Mouse (Mus musculus): Measurements from ENCODE around the gene Ndufs3.

Gene Ndufs3

GRCm38 (mm10) chr2:90904076-90904855 lies at the start of gene Ndufs3, which contains the start of gene Kbtbd4:
TSS of gene Ndufs3 (minus strand) at chr2:90904827.
TSS of gene Kbtbd4 (plus strand) at chr2:90904740.
- DNase-seq: peak; percentile 83

GRCm38 (mm10) chr2:90953461-90953860 lies 48.8 kb upstream of the Ndufs3 start:
- DNase-seq: no peak

GRCm38 (mm10) chr2:90950582-90951194 lies 46.1 kb upstream of the Ndufs3 start:
- DNase-seq: no peak

- no peak for DNase-seq
These were observed 45.5 kb upstream of the Ndufs3 start for GRCm38 (mm10) chr2:90950149-90950548.

GRCm38 (mm10) chr2:90941744-90942143 lies 37.1 kb upstream of the Ndufs3 start:
- DNase-seq: no peak

GRCm38 (mm10) chr2:90940233-90941229 lies 35.9 kb upstream of the Ndufs3 start, which contains the start of gene Celf1:
TSS of gene Celf1 (plus strand) at chr2:90940382.
- DNase-seq: peak; percentile 81

- DNase-seq: peak; percentile 32
These were observed 35.1 kb upstream of the Ndufs3 start for GRCm38 (mm10) chr2:90939750-90940149.

- DNase-seq: no peak
These were observed 33.7 kb upstream of the Ndufs3 start for GRCm38 (mm10) chr2:90938362-90938761.

- no peak for DNase-seq
These were observed 27.6 kb upstream of the Ndufs3 start for GRCm38 (mm10) chr2:90932273-90932672.

GRCm38 (mm10) chr2:90931829-90932228 lies 27.2 kb upstream of the Ndufs3 start:
- DNase-seq: no peak

- no peak for DNase-seq
These were observed 23.9 kb upstream of the Ndufs3 start for GRCm38 (mm10) chr2:90928566-90928965.

GRCm38 (mm10) chr2:90922636-90923035 lies 18.0 kb upstream of the Ndufs3 start:
- DNase-seq: no peak

GRCm38 (mm10) chr2:90921178-90921577 lies 16.6 kb upstream of the Ndufs3 start:
- DNase-seq: no peak

- DNase-seq: no peak
These were observed 13.5 kb upstream of the Ndufs3 start for GRCm38 (mm10) chr2:90917999-90918698.

- peak; percentile 62 for DNase-seq
These were observed 12.8 kb upstream of the Ndufs3 start for GRCm38 (mm10) chr2:90917233-90917998.

- DNase-seq: no peak
These were observed 12.1 kb upstream of the Ndufs3 start for GRCm38 (mm10) chr2:90916560-90917232.

- DNase-seq: no peak
These were observed 10.9 kb upstream of the Ndufs3 start for GRCm38 (mm10) chr2:90915516-90915915.

GRCm38 (mm10) chr2:90913671-90914070 lies 9.0 kb upstream of the Ndufs3 start:
- no peak for DNase-seq

- DNase-seq: no peak
These were observed 7.0 kb upstream of the Ndufs3 start for GRCm38 (mm10) chr2:90911668-90912067.

- no peak for DNase-seq
These were observed 6.2 kb upstream of the Ndufs3 start for GRCm38 (mm10) chr2:90910861-90911260.

GRCm38 (mm10) chr2:90906721-90907120 lies 2.1 kb upstream of the Ndufs3 start:
- no peak for DNase-seq

Data from right cerebral cortex, postnatal 4 days (tissue).